Mouse (Mus musculus) E14TG2a.4 (cell line): ENCODE data around the gene Coq10a.

Experiments
- CTCF ChIP-seq: conservative IDR thresholded peaks from 2 replicates; pipeline ENCODE4 v1.5.1; 2014; ENCODE audit warnings: low read length
- NANOG ChIP-seq: IDR thresholded peaks from 2 replicates; pipeline ENCODE4 v1.6.1; 2014; ENCODE audit warnings: borderline replicate concordance, low read length, mixed read lengths
- POU5F1 ChIP-seq: IDR thresholded peaks from 2 replicates; pipeline ENCODE4 v1.6.1; 2014; ENCODE audit warnings: low read length, borderline replicate concordance

- TF ChIP-seq CTCF (no peak), POU5F1 (no peak; the same call in 1 of the 2 replicates), NANOG (peak; percentile 97)
Measured at GRCm38 (mm10) chr10:128370021-128370420, 1.2 kb upstream of the Coq10a start.
